10 mouse cellular contexts compared by ENCODE assay signal in genomic region chr17:24648731-24649377, GRCm38 (mm10). TPM values are rescaled to one million over a fixed set of nuclear protein-coding genes. Genes with fewer than 3 reads are reported as not detected.
DNase-seq lines count a peak whose midpoint lies in the region; ATAC-seq and TF ChIP-seq lines count a peak whose summit lies in the region.
"Had no signal": no experiment of that assay in that cellular context is flagged by ENCODE, and none has a peak within 500 bp of the region (broad histone marks: within the 10 kb centered on the region; RNA-seq: fewer than 3 reads in every experiment).

No protein-coding gene starts in this region.

- H3K9me3 ChIP-seq in intestine, embryonic 15.5 days, result no peaks in the 10 kb centered on the region
- H3K9me3 ChIP-seq in neural tube, embryonic 12.5 days, result no peaks in the 10 kb centered on the region

- no peaks in the 10 kb centered on the region for H3K27me3 ChIP-seq in intestine, embryonic 15.5 days (replicated peaks)
- peaks cover 25% of the 10 kb centered on the region for H3K27me3 ChIP-seq in neural tube, embryonic 12.5 days (replicated peaks)
- H3K27me3 ChIP-seq: Patski had no signal

- DNase-seq in kidney, postnatal 4 days, result peak; percentile 36 to 47
- no peak for DNase-seq in kidney, postnatal 14 days
- DNase-seq in layer of hippocampus, postnatal 36 days, result no peak
- no peak for DNase-seq in adipocyte (ENCODE audit: low spot score)
- no peak for DNase-seq in spleen, postnatal 4 days (ENCODE audit: low spot score in 2 of 2)

- H3K4me3 ChIP-seq in embryonic fibroblast, embryonic 13.5 days (ENCODE audit: insufficient read depth, low read length), result peak overlapping the region; percentile 74
- H3K4me3 ChIP-seq in intestine, embryonic 15.5 days (replicated peaks), result peak overlapping the region; percentile 72
- H3K4me3 ChIP-seq in neural tube, embryonic 12.5 days, result no peak overlapping the region

- H3K36me3 ChIP-seq in intestine, embryonic 15.5 days, result no peaks in the 10 kb centered on the region
- no peaks in the 10 kb centered on the region for H3K36me3 ChIP-seq in neural tube, embryonic 12.5 days

- H3K4me2 ChIP-seq in intestine, embryonic 15.5 days (replicated peaks), result peak overlapping the region; percentile 99
- H3K4me2 ChIP-seq in neural tube, embryonic 12.5 days (replicated peaks), result peak overlapping the region; percentile 95

- WGBS in intestine, embryonic 15.5 days, result 72% methylated on average over 10 of the region's 10 CpGs
- 74% methylated on average over 10 of the region's 10 CpGs for WGBS in neural tube, embryonic 12.5 days

- no peak overlapping the region for H3K27ac ChIP-seq in embryonic fibroblast, embryonic 13.5 days (ENCODE audit: insufficient read depth, low read length)
- no peak overlapping the region for H3K27ac ChIP-seq in intestine, embryonic 15.5 days
- no peak overlapping the region for H3K27ac ChIP-seq in neural tube, embryonic 12.5 days

- no peak for ATAC-seq in intestine, embryonic 15.5 days
- no peak for ATAC-seq in neural tube, embryonic 12.5 days (ENCODE audit: low FRiP score, low read depth)

- TF ChIP-seq CTCF in embryonic fibroblast, embryonic 13.5 days (IDR thresholded peaks at IDR 0.05; ENCODE audit: borderline replicate concordance, insufficient read depth, low read length), result no peak

- TF ChIP-seq POLR2A in embryonic fibroblast, embryonic 13.5 days (IDR thresholded peaks at IDR 0.05; ENCODE audit: low read depth, low read length), result no peak

- H3K9ac ChIP-seq in intestine, embryonic 15.5 days, result peak overlapping the region; percentile 82; the same call in 1 of the 2 replicates
- H3K9ac ChIP-seq in neural tube, embryonic 12.5 days, result peak overlapping the region; percentile 72; the same call in 1 of the 2 replicates

- peaks cover 20% of the 10 kb centered on the region for H3K4me1 ChIP-seq in embryonic fibroblast, embryonic 13.5 days (ENCODE audit: control insufficient read depth, insufficient read depth, low read length)
- H3K4me1 ChIP-seq in intestine, embryonic 15.5 days (replicated peaks), result peaks cover 36% of the 10 kb centered on the region
- H3K4me1 ChIP-seq in neural tube, embryonic 12.5 days, result peaks cover 16% of the 10 kb centered on the region

RNA-seq across cellular contexts. Expression of gene Slc9a3r2, which starts 1.3 kb away (rescaled TPM):
- polyA plus RNA-seq in embryonic fibroblast, embryonic 13.5 days (2011; ENCODE audit: insufficient read length, low read depth, missing spikeins), result 24.2 and 25.9 TPM in 2 replicates
- polyA plus RNA-seq in intestine, embryonic 15.5 days (2015; fragmentation: Nextera tagmentation; extraction: Ambion mirVana), result 43.9 and 49.2 TPM in 2 replicates
- polyA plus RNA-seq in neural tube, embryonic 12.5 days (2016; fragmentation: Nextera tagmentation; extraction: Ambion mirVana), result 36.9 and 37.7 TPM in 2 replicates
- total RNA-seq in layer of hippocampus, postnatal 36 days (2021), result 10 to 100 TPM; 41.1 to 43.3 TPM

RNA-seq across cellular contexts. Expression of gene Npw, which starts 9.4 kb away (rescaled TPM):
- polyA plus RNA-seq in embryonic fibroblast, embryonic 13.5 days (2011; ENCODE audit: insufficient read length, low read depth, missing spikeins), result not detected in 2 replicates
- polyA plus RNA-seq in intestine, embryonic 15.5 days (2015; fragmentation: Nextera tagmentation; extraction: Ambion mirVana), result 0.30 and 0.56 TPM in 2 replicates
- not detected in 2 replicates for polyA plus RNA-seq in neural tube, embryonic 12.5 days (2016; fragmentation: Nextera tagmentation; extraction: Ambion mirVana)
- total RNA-seq in layer of hippocampus, postnatal 36 days (2021), result 1 to 10 TPM; 1.7 to 2.9 TPM
- polyA plus RNA-seq: erythroblast, embryonic 14.5 days; Patski had no signal

RNA-seq across cellular contexts. Expression of gene Nthl1, which starts 16.4 kb away (rescaled TPM):
- 8.7 and 11.1 TPM in 2 replicates for polyA plus RNA-seq in embryonic fibroblast, embryonic 13.5 days (2011; ENCODE audit: insufficient read length, low read depth, missing spikeins)
- 15.6 and 18.1 TPM in 2 replicates for polyA plus RNA-seq in intestine, embryonic 15.5 days (2015; fragmentation: Nextera tagmentation; extraction: Ambion mirVana)
- polyA plus RNA-seq in neural tube, embryonic 12.5 days (2016; fragmentation: Nextera tagmentation; extraction: Ambion mirVana), result 10.5 and 12.4 TPM in 2 replicates
- 1 to 10 TPM; 3.9 to 6.9 TPM for total RNA-seq in layer of hippocampus, postnatal 36 days (2021)

RNA-seq across cellular contexts. Expression of gene Tsc2, which starts 16.4 kb away (rescaled TPM):
- polyA plus RNA-seq in embryonic fibroblast, embryonic 13.5 days (2011; ENCODE audit: insufficient read length, low read depth, missing spikeins), result 75.0 and 83.8 TPM in 2 replicates
- polyA plus RNA-seq in intestine, embryonic 15.5 days (2015; fragmentation: Nextera tagmentation; extraction: Ambion mirVana), result 41.0 and 45.7 TPM in 2 replicates
- 66.5 and 75.0 TPM in 2 replicates for polyA plus RNA-seq in neural tube, embryonic 12.5 days (2016; fragmentation: Nextera tagmentation; extraction: Ambion mirVana)
- total RNA-seq in layer of hippocampus, postnatal 36 days (2021), result 100 to 1,000 TPM; 181 to 184 TPM

RNA-seq across cellular contexts. Expression of gene Zfp598, which starts 20.6 kb away (rescaled TPM):
- 21.6 and 22.2 TPM in 2 replicates for polyA plus RNA-seq in embryonic fibroblast, embryonic 13.5 days (2011; ENCODE audit: insufficient read length, low read depth, missing spikeins)
- 20.0 and 20.5 TPM in 2 replicates for polyA plus RNA-seq in intestine, embryonic 15.5 days (2015; fragmentation: Nextera tagmentation; extraction: Ambion mirVana)
- 24.1 and 27.2 TPM in 2 replicates for polyA plus RNA-seq in neural tube, embryonic 12.5 days (2016; fragmentation: Nextera tagmentation; extraction: Ambion mirVana)
- 10 to 100 TPM; 38.2 to 43.5 TPM for total RNA-seq in layer of hippocampus, postnatal 36 days (2021)

Comparison
In these comparisons a context has a peak if more than half of its experiments do, and no peak if none do; other contexts are left out.
1. DNase-seq: peak in kidney, postnatal 4 days (2 of 2); none in kidney, postnatal 14 days (single experiment), layer of hippocampus, postnatal 36 days (0 of 2), adipocyte (single experiment) and spleen, postnatal 4 days (0 of 2).